Mouse (Mus musculus) kidney, adult 2 months (tissue): ENCODE results near the gene Cxcl2.

ENCODE experiments used
- CTCF ChIP-seq: fragments of 200-500 bp; conservative IDR thresholded peaks from 2 replicates; pipeline ENCODE4 v1.5.1; 2011; ENCODE audit warnings: low read depth, mild to moderate bottlenecking, control low read depth, low read length, moderate library complexity, mixed read lengths; ENCODE audit not compliant: insufficient read depth, insufficient read length
- POLR2A ChIP-seq: fragments of 200-500 bp; IDR thresholded peaks from one replicate; pipeline ENCODE4 v1.6.1; 2011; ENCODE audit warnings: low read depth, low read length, control low read depth

DNA sequence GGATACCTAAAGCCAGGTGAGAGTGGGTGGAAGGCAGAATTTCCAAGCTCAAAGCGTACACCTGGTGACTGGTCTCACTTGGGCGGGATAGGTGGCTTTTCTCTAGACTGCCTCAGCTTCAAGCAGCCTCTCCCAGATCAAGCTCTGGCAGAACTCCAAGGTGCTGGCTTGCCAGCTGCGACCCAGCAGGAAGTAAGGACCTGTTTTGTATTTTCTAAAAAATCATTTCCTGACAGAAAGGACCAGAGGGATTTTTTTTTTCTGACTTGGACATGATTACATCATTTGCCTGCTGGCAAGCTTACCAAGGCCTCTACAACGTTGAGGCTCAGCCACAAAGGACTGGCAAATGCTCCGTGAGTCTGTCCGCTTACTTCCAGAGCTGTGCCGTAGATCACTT lies 3.5 kb upstream of the Cxcl2 start:
- no peak for TF ChIP-seq POLR2A
- no peak for TF ChIP-seq CTCF
